Mouse (Mus musculus) megakaryocyte, embryonic 14.5 days (primary cell): ENCODE measurements around the gene Pink1.

Experiments
- FLI1 ChIP-seq: IDR thresholded peaks from 2 replicates; pipeline ENCODE4 v1.6.1; 2012; ENCODE audit warnings: low read length, inconsistent platforms, mixed read lengths
- GATA1 ChIP-seq: IDR thresholded peaks from 3 replicates; pipeline ENCODE4 v1.6.1; 2012; ENCODE audit warnings: mixed read lengths, low read length, inconsistent platforms, borderline replicate concordance

GRCm38 (mm10) chr4:138344891-138345545, 18.9 kb upstream of the Pink1 start:
- TF ChIP-seq GATA1: no peak
- TF ChIP-seq FLI1: no peak
